Mouse (Mus musculus) layer of hippocampus, postnatal 25 days (tissue): ENCODE results near the gene Hoxb6. TPM values are rescaled to one million over a fixed set of nuclear protein-coding genes. Genes with fewer than 3 reads are reported as not detected.

ENCODE experiments used
- DNase-seq, 2 experiments: peaks; one replicate each; pipeline ENCODE4 v3.0.0; 2022; ENCODE audit warnings: mixed read lengths in 2 of 2, low spot score in 1 of 2; ENCODE audit errors: extremely low spot score in 1 of 2
- microRNA-seq, 2 experiments: library from miRNA; unstranded; fragments of <30 nt; microRNA quantifications; one replicate each; pipeline ENCODE4 v1.2.0; 2021
- total RNA-seq, 2 experiments: library from RNA; stranded (reverse); gene quantifications; 2 replicates each; pipeline ENCODE4 v1.2.3; 2021

Hoxb6 gene
- total RNA-seq, 2 experiments from 2014 or later, result not detected

DNA sequence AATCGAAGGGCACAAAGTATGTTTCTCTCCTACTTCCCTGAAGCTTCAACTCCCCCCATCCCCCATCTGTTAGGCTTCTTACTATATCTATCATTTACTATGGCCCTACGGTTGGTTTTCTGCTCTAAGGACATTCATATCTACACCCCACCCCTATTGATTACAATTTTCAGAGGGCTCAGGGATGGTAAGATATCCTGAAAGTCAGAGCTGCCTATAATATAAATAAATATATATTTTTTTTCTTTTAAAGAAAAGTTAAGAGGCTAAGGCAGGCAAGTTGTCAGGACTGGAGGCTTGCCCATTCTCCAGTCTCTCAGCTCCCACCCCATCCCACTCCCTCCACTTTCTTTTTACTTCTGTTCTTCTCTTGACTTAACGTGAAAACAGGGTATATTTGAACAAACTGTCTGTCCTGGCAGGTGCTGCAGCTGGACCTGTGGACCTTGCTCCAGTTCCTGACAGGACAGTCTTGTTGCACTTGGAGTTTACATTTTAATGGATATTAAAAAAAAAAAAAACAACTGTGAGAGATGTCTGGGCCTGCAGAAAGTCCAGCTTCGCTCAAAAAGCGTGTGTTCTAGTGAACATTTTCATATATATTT, 54.7 kb downstream of the Hoxb6 start:
- no peak for DNase-seq

DNA sequence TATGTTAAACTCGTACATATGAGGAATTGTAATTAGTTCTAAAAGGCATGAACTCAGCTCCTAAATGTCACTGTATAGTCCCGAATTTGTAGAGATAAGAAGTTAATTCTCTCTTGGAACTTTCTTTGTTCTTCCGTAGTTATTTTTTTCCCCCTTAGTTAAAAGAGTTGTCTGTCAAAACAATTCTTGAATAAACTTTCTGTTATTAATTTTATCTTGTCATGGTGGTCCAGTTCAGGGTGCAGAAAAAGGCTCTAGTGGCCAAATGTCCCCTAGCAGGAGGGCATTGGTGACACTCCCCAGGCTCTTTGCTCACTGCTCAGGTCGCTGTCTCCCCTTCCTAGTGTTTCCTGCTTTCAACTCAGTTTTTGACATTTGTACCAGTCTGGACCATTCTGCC, 55.4 kb downstream of the Hoxb6 start:
- DNase-seq, result no peak

DNA sequence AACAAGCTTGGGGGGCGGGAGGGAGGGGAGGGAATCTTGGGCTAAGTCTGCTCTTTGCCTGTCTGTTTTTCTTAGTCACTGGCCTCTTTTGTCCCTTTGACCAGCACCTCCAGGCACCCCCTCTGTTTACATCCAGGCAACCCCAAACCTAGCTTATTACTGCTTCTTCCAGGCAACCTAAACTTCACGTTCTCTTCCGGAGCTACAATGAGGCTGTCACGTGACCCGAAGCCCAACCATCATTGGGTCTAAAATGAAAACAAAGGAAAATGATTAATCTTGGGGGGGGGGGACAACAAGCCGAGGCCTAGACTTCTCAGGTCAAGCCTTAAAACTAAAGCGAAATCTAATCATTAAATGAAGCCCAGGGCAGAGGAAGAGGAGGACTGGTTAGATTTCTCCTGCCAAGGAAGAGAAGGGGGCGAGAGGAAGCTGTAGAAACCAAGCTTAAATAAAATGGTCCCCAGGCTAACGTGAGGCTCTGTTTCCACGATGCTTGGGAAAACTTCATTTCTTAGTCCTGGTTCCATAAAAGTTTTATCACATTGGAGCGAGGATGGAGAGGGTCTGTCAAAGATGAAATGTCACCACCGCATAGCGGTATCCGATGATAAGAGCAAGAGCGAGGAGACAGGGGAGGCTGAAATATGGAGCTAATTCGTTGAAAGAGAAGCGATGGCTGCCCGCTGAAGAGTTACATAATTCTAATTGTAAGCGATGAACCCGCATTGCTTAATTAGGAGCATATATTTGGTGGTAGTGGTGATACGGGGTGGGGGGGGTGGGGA, 56.1 kb downstream of the Hoxb6 start:
- DNase-seq, result no peak

DNA sequence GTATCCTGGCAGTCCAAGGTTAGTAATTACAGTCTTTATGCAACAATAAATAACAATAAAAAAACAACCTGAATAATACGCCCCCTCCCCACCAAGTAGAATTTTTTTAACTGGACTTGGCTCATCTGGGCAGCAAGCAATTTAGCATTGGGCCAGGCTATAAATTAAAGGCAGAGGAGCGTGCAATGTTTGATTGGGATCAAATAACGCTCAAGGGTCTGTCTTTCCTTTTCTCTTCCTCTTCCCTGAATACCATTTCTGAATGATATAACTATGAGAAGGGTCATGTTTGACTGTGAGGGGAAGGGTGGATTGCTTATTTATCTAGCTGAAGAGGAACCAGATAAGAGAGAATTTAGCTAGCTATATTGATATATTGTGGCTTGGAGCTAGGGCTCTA, 56.7 kb downstream of the Hoxb6 start:
- DNase-seq, result no peak

DNA sequence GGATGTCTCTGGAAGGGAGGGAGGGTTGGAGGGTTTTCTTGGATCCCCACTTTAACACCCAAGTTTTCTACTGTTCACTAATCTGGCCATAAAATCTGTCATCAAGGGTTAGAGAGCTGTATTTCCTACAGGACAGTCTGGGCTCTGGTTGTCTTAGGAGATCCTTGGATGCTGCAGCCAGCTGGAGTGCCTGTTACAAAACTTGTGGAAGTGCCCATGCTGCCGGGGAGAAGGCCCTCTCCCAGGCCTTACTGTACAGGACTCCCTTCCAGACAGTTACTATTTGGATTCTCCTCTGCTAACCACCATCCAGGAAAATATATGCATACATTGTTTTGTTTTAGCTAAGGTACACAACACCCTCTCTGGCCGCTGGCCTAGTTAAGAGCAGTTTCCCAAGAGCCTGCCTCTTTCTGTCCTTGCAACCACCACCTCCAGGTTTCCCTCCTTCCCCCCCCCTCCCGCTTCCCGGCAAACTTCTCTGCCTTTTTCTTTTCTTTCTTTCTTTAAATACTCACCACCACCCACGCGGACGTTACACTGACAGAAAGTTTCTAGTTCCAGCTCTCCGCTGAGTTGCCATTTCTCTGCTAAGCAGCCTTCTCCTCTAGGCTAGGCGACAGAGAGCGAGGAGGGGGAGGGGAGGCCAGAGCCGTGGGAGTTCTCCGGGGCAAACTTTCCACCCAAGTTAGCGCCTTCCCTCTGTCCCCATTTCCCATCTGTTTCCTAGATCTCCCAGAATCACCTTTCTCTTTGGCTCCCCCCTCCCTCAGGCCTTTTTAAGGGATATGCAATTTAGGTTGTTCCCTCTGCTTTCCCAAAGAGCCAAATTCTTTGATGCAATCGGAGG, 57.4 kb downstream of the Hoxb6 start:
- DNase-seq, result no peak

DNA sequence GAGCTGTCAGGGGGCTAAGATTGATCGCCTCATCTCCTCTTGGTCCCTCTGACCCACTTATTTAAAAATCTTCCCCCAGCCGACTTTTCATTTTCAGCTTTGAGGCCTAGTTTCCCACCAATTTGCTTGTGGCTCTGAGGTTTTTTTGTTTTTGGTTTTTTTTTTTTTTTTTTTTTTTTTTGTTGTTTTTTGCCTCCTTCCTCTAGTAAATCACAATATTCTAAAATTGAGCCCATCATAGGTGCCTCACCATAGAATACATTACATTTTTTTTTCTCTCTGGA, 58.0 kb downstream of the Hoxb6 start, which contains the start of gene Hoxb2:
Gene Hoxb2 (plus strand): TSS at position 185 of the 284 bp plus-strand sequence.
- no peak for DNase-seq

DNA sequence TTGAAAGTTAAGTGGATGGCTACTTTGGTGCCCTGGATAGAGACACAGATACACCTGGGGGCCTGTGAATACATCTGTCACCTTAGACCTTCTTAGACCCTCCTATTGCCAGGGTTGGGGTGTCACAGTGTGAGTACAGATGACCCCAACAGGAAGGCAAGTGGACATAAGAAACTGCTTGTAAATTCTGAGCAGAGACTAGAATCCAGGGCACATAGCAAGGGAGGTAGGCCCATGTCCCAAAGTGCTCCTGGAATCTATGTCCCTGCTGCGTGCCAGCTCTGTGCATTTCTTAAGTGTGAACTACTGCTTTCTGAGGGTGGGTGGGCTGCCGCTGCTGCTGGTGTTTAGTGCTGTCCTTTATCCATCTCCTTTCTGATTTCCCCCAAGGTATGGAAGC, 58.5 kb downstream of the Hoxb6 start:
- no peak for DNase-seq

Small RNA genes lying within 50 kb of the gene (microRNA-seq; reads per million reads assigned to microRNA genes)
- gene Mir10a (8.4 to 12.3 reads per million in 2 experiments), gene Mir196a-1 (0 reads per million in 2 experiments)

Other genes starting within 250 kb of the Hoxb6 start
- gene Ube2z, start 227.1 kb upstream of the Hoxb6 start, total RNA-seq, result 10 to 100 TPM; 51.6 to 58.2 TPM
- gene Atp5g1, start 216.8 kb upstream of the Hoxb6 start, total RNA-seq, result 100 to 1,000 TPM; 430 to 475 TPM
- not detected for gene Calcoco2, start 180.5 kb upstream of the Hoxb6 start, total RNA-seq
- under 1 TPM; 0.12 to 0.40 TPM for gene Ttll6, start 158.7 kb upstream of the Hoxb6 start, total RNA-seq
- not detected for gene Hoxb13, start 98.2 kb upstream of the Hoxb6 start, total RNA-seq
- not detected for gene Hoxb9, start 21.0 kb upstream of the Hoxb6 start, total RNA-seq
- gene Hoxb8, start 10.6 kb upstream of the Hoxb6 start, total RNA-seq, result not detected
- not detected for gene Hoxb7, start 5.9 kb upstream of the Hoxb6 start, total RNA-seq
- gene Hoxb5, start 10.9 kb downstream of the Hoxb6 start, total RNA-seq, result not detected
- not detected for gene Hoxb4, start 25.8 kb downstream of the Hoxb6 start, total RNA-seq
- not detected for gene Hoxb3, start 30.9 kb downstream of the Hoxb6 start, total RNA-seq
- gene Hoxb2, start 58.0 kb downstream of the Hoxb6 start, total RNA-seq, result not detected
- gene Hoxb1, start 73.3 kb downstream of the Hoxb6 start, total RNA-seq, result not detected
- gene Skap1, start 172.1 kb downstream of the Hoxb6 start, total RNA-seq, result 1 to 10 TPM; 1.2 to 1.3 TPM